Mouse (Mus musculus): ENCODE results near the gene Cntfr. TPM values are rescaled to one million over a fixed set of nuclear protein-coding genes. Genes with fewer than 3 reads are reported as not detected.

Gene Cntfr
- polyA plus RNA-seq, 1 experiment from 2014 or later = 2.8 TPM

DNA sequence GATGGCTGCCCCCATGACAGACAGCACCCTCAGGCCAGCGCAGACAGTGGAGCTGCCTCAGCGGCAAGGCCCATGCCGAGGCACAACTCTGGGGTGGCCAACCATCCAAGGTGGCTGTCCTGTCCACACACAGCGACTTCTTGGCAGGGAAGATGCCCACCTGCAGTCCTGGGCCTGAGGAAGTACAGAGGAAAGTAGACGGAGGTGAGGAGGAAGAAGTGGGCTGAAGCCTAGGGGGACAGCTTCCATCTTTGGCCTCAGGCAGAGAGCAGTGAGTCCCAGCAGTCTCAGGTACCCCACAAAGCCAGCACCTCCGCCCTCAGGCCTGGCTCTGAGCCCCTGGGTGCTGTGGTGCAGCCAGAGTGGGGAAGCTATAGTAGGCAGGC, 58.1 kb downstream of the Cntfr start:
- Histone ChIP-seq H3K27me3 (replicated peaks; ENCODE audit: control insufficient read depth, insufficient read depth, low read length) (peaks cover 13% of the 10 kb centered on the region), H3K9ac (ENCODE audit: low read depth, low read length) (no peak overlapping the region), H3K4me3 (ENCODE audit: low read depth, low read length) (no peak overlapping the region), H3K4me2 (replicated peaks; ENCODE audit: low read depth) (peak overlapping the region; percentile 81; the same call in 1 of the 2 replicates), H3K27ac (ENCODE audit: low read depth, low read length) (no peak overlapping the region), H3K36me3 (ENCODE audit: control insufficient read depth, insufficient read depth) (no peaks in the 10 kb centered on the region), H3K4me1 (replicated peaks; ENCODE audit: control insufficient read depth, insufficient read depth, low read length) (no peaks in the 10 kb centered on the region), H3K9me3 (ENCODE audit: control insufficient read depth) (no peaks in the 10 kb centered on the region)
- no peak for ATAC-seq
- WGBS = 88% methylated on average over 6 of the region's 6 CpGs
- no peak for TF ChIP-seq CTCF (IDR thresholded peaks at IDR 0.05; ENCODE audit: low read depth)

DNA sequence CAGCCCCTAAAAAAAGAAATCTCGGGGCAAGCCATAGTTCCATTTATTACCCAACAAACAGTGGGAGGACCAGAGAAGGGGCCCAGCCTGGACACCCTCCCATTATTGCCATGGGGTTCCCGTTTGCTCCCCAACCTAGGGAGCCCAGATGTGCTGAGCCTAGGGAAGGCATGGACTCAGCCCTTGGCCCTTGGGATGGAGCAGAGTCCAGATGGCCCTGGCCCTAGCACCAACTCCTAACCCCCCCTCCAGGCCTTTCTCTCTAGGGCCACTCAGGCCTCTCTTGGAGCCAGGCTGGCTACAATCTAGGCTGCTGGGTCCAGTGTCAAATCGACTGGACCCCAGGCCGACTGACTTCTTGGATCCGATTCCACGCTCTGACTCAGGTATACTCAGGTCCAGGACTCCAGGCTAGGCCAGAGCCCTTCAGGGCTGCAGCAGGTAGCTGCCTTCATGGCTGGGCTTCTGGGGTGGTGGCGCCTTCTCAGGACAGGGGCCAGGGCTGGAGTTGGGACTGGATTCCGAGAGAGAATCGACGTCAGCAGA, 58.6 kb downstream of the Cntfr start:
- 91% methylated on average over 10 of the region's 10 CpGs for whole genome bisulfite sequencing
- H3K27ac ChIP-seq (ENCODE audit: low read depth, low read length) = no peak overlapping the region
- no peaks in the 10 kb centered on the region for H3K36me3 ChIP-seq (ENCODE audit: control insufficient read depth, insufficient read depth)
- H3K4me1 ChIP-seq (replicated peaks; ENCODE audit: control insufficient read depth, insufficient read depth, low read length) = no peaks in the 10 kb centered on the region
- ATAC-seq = no peak
- no peak overlapping the region for H3K9ac ChIP-seq (ENCODE audit: low read depth, low read length)
- no peak for TF ChIP-seq CTCF (IDR thresholded peaks at IDR 0.05; ENCODE audit: low read depth)
- H3K4me2 ChIP-seq (replicated peaks; ENCODE audit: low read depth) = no peak overlapping the region
- H3K4me3 ChIP-seq (ENCODE audit: low read depth, low read length) = no peak overlapping the region
- H3K27me3 ChIP-seq (replicated peaks; ENCODE audit: control insufficient read depth, insufficient read depth, low read length) = peaks cover 13% of the 10 kb centered on the region
- H3K9me3 ChIP-seq (ENCODE audit: control insufficient read depth) = no peaks in the 10 kb centered on the region

GRCm38 (mm10) chr4:41636882-41637635, 59.8 kb downstream of the Cntfr start:
- no peak overlapping the region for H3K4me3 ChIP-seq (ENCODE audit: low read depth, low read length)
- no peak overlapping the region; the same call in 1 of the 2 replicates for H3K27ac ChIP-seq (ENCODE audit: low read depth, low read length)
- no peak overlapping the region for H3K4me2 ChIP-seq (replicated peaks; ENCODE audit: low read depth)
- no peak for TF ChIP-seq CTCF (IDR thresholded peaks at IDR 0.05; ENCODE audit: low read depth)
- H3K36me3 ChIP-seq (ENCODE audit: control insufficient read depth, insufficient read depth) = no peaks in the 10 kb centered on the region
- no peak for ATAC-seq
- peaks cover 13% of the 10 kb centered on the region for H3K27me3 ChIP-seq (replicated peaks; ENCODE audit: control insufficient read depth, insufficient read depth, low read length)
- H3K4me1 ChIP-seq (replicated peaks; ENCODE audit: control insufficient read depth, insufficient read depth, low read length) = no peaks in the 10 kb centered on the region
- H3K9ac ChIP-seq (ENCODE audit: low read depth, low read length) = no peak overlapping the region
- H3K9me3 ChIP-seq (ENCODE audit: control insufficient read depth) = no peaks in the 10 kb centered on the region
- 66% methylated on average over 10 of the region's 10 CpGs for WGBS

GRCm38 (mm10) chr4:41636366-41636765, 60.5 kb downstream of the Cntfr start:
- H3K36me3 ChIP-seq (ENCODE audit: control insufficient read depth, insufficient read depth) = no peaks in the 10 kb centered on the region
- no peak overlapping the region for H3K9ac ChIP-seq (ENCODE audit: low read depth, low read length)
- peaks cover 13% of the 10 kb centered on the region for H3K27me3 ChIP-seq (replicated peaks; ENCODE audit: control insufficient read depth, insufficient read depth, low read length)
- 54% methylated on average over 7 of the region's 7 CpGs for WGBS
- TF ChIP-seq CTCF (IDR thresholded peaks at IDR 0.05; ENCODE audit: low read depth) = no peak
- ATAC-seq = no peak
- H3K27ac ChIP-seq (ENCODE audit: low read depth, low read length) = no peak overlapping the region
- H3K4me1 ChIP-seq (replicated peaks; ENCODE audit: control insufficient read depth, insufficient read depth, low read length) = peaks cover 1% of the 10 kb centered on the region; the same call in 1 of the 2 replicates
- H3K9me3 ChIP-seq (ENCODE audit: control insufficient read depth) = no peaks in the 10 kb centered on the region
- no peak overlapping the region for H3K4me3 ChIP-seq (ENCODE audit: low read depth, low read length)
- no peak overlapping the region for H3K4me2 ChIP-seq (replicated peaks; ENCODE audit: low read depth)

GRCm38 (mm10) chr4:41635906-41636305, 61.0 kb downstream of the Cntfr start:
- Histone ChIP-seq H3K4me1 (replicated peaks; ENCODE audit: control insufficient read depth, insufficient read depth, low read length) (peaks cover 4% of the 10 kb centered on the region; the same call in 1 of the 2 replicates), H3K9ac (ENCODE audit: low read depth, low read length) (no peak overlapping the region), H3K27me3 (replicated peaks; ENCODE audit: control insufficient read depth, insufficient read depth, low read length) (peaks cover 13% of the 10 kb centered on the region), H3K9me3 (ENCODE audit: control insufficient read depth) (no peaks in the 10 kb centered on the region), H3K36me3 (ENCODE audit: control insufficient read depth, insufficient read depth) (no peaks in the 10 kb centered on the region), H3K4me2 (replicated peaks; ENCODE audit: low read depth) (no peak overlapping the region), H3K27ac (ENCODE audit: low read depth, low read length) (no peak overlapping the region), H3K4me3 (ENCODE audit: low read depth, low read length) (no peak overlapping the region)
- no peak for ATAC-seq
- WGBS = 67% methylated on average over 2 of the region's 2 CpGs
- TF ChIP-seq CTCF (IDR thresholded peaks at IDR 0.05; ENCODE audit: low read depth) = no peak

DNA sequence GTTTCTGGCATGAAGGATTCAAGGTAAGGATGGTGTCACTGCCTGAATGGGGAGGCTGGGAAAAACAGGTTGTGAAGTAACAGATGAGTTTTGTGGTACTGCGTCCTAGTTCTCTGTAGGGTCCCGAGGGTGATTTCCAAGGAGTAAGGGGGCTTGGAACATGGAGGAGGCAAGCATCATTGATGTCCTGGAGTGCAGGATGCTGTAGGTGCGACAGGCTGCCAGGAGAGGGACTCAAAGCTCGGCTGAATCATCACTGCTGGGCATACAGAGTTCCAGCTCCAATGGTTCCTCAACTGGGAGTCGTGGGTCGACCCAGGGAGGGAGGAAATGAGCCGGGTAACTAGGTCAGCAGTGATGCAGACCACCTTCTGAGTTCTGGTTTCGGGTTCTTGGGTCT, 61.7 kb downstream of the Cntfr start:
- Histone ChIP-seq H3K36me3 (ENCODE audit: control insufficient read depth, insufficient read depth) (no peaks in the 10 kb centered on the region), H3K9me3 (ENCODE audit: control insufficient read depth) (no peaks in the 10 kb centered on the region), H3K27me3 (replicated peaks; ENCODE audit: control insufficient read depth, insufficient read depth, low read length) (peaks cover 13% of the 10 kb centered on the region), H3K4me2 (replicated peaks; ENCODE audit: low read depth) (no peak overlapping the region), H3K4me1 (replicated peaks; ENCODE audit: control insufficient read depth, insufficient read depth, low read length) (peaks cover 4% of the 10 kb centered on the region; the same call in 1 of the 2 replicates), H3K27ac (ENCODE audit: low read depth, low read length) (no peak overlapping the region), H3K4me3 (ENCODE audit: low read depth, low read length) (no peak overlapping the region), H3K9ac (ENCODE audit: low read depth, low read length) (no peak overlapping the region)
- WGBS = 59% methylated on average over 8 of the region's 8 CpGs
- no peak for ATAC-seq
- peak; percentile 50 for TF ChIP-seq CTCF (IDR thresholded peaks at IDR 0.05; ENCODE audit: low read depth)

Data from intestine, postnatal 0 days (tissue).